Mouse (Mus musculus): Measurements from ENCODE around the gene Atp5k. TPM values are rescaled to one million over a fixed set of nuclear protein-coding genes. Genes with fewer than 3 reads are reported as not detected.

The Atp5k gene
- polyA plus RNA-seq, 1 experiment: 18.7 TPM

GRCm38 (mm10) chr5:108436101-108436500 is 1.9 kb upstream of the Atp5k start:
- DNase-seq (ENCODE audit: low read depth in 1 of 2, low spot score in 2 of 2): no peak
- Histone ChIP-seq H3K4me3 (ENCODE audit: extremely low read depth, insufficient read depth, insufficient read length) (no peak overlapping the region), H3K36me3 (ENCODE audit: control insufficient read depth, insufficient read depth, low read length) (no peaks in the 10 kb centered on the region; the same call in 1 of the 2 replicates), H3K4me1 (ENCODE audit: control insufficient read depth, insufficient read depth, insufficient read length) (peaks cover 7% of the 10 kb centered on the region; the same call in 1 of the 2 replicates), H3K27me3 (ENCODE audit: control insufficient read depth, insufficient read depth, low read length) (no peaks in the 10 kb centered on the region), H3K27ac (ENCODE audit: insufficient read depth, low read length) (no peak overlapping the region)
- 69% methylated on average over 2 of the region's 2 CpGs for WGBS
- TF ChIP-seq POLR2A (IDR thresholded peaks at IDR 0.05; ENCODE audit: low read depth, low read length): no peak
- no peak for TF ChIP-seq CTCF (IDR thresholded peaks at IDR 0.05; ENCODE audit: extremely low read depth, insufficient read depth, insufficient read length, insufficient replicate concordance)

GRCm38 (mm10) chr5:108431196-108431595 is 3.1 kb downstream of the Atp5k start:
- 91% methylated on average over 6 of the region's 6 CpGs for WGBS
- Histone ChIP-seq H3K36me3 (ENCODE audit: control insufficient read depth, insufficient read depth, low read length) (peaks cover 4% of the 10 kb centered on the region), H3K4me3 (ENCODE audit: extremely low read depth, insufficient read depth, insufficient read length) (no peak overlapping the region), H3K27ac (ENCODE audit: insufficient read depth, low read length) (no peak overlapping the region), H3K27me3 (ENCODE audit: control insufficient read depth, insufficient read depth, low read length) (no peaks in the 10 kb centered on the region), H3K4me1 (ENCODE audit: control insufficient read depth, insufficient read depth, insufficient read length) (peaks cover 7% of the 10 kb centered on the region; the same call in 1 of the 2 replicates)
- TF ChIP-seq CTCF (IDR thresholded peaks at IDR 0.05; ENCODE audit: extremely low read depth, insufficient read depth, insufficient read length, insufficient replicate concordance) (no peak), POLR2A (IDR thresholded peaks at IDR 0.05; ENCODE audit: low read depth, low read length) (no peak)
- no peak for DNase-seq (ENCODE audit: low read depth in 1 of 2, low spot score in 2 of 2)

GRCm38 (mm10) chr5:108427186-108427585 is 7.1 kb downstream of the Atp5k start:
- Histone ChIP-seq H3K27ac (ENCODE audit: insufficient read depth, low read length) (no peak overlapping the region), H3K4me3 (ENCODE audit: extremely low read depth, insufficient read depth, insufficient read length) (no peak overlapping the region), H3K27me3 (ENCODE audit: control insufficient read depth, insufficient read depth, low read length) (no peaks in the 10 kb centered on the region), H3K36me3 (ENCODE audit: control insufficient read depth, insufficient read depth, low read length) (peaks cover 4% of the 10 kb centered on the region; the same call in 1 of the 2 replicates), H3K4me1 (ENCODE audit: control insufficient read depth, insufficient read depth, insufficient read length) (no peaks in the 10 kb centered on the region)
- TF ChIP-seq POLR2A (IDR thresholded peaks at IDR 0.05; ENCODE audit: low read depth, low read length): no peak
- peak; percentile 46; the same call in 1 of the 2 replicates for TF ChIP-seq CTCF (IDR thresholded peaks at IDR 0.05; ENCODE audit: extremely low read depth, insufficient read depth, insufficient read length, insufficient replicate concordance)
- 68% methylated on average over 1 of the region's 1 CpGs for WGBS
- DNase-seq (ENCODE audit: low read depth in 1 of 2, low spot score in 2 of 2): peak; percentile 3 to 34

- no peak for DNase-seq (ENCODE audit: low read depth in 1 of 2, low spot score in 2 of 2)
- H3K36me3 ChIP-seq (ENCODE audit: control insufficient read depth, insufficient read depth, low read length): no peaks in the 10 kb centered on the region
- 91% methylated on average over 2 of the region's 2 CpGs for WGBS
- H3K27ac ChIP-seq (ENCODE audit: insufficient read depth, low read length): no peak overlapping the region
- no peak for TF ChIP-seq POLR2A (IDR thresholded peaks at IDR 0.05; ENCODE audit: low read depth, low read length)
- no peak for TF ChIP-seq CTCF (IDR thresholded peaks at IDR 0.05; ENCODE audit: extremely low read depth, insufficient read depth, insufficient read length, insufficient replicate concordance)
- H3K4me1 ChIP-seq (ENCODE audit: control insufficient read depth, insufficient read depth, insufficient read length): no peaks in the 10 kb centered on the region
- H3K27me3 ChIP-seq (ENCODE audit: control insufficient read depth, insufficient read depth, low read length): no peaks in the 10 kb centered on the region
- H3K4me3 ChIP-seq (ENCODE audit: extremely low read depth, insufficient read depth, insufficient read length): no peak overlapping the region
Observed at GRCm38 (mm10) chr5:108423427-108423826, 10.8 kb downstream of the Atp5k start.

GRCm38 (mm10) chr5:108422741-108423140 is 11.5 kb downstream of the Atp5k start:
- TF ChIP-seq CTCF (IDR thresholded peaks at IDR 0.05; ENCODE audit: extremely low read depth, insufficient read depth, insufficient read length, insufficient replicate concordance) (no peak), POLR2A (IDR thresholded peaks at IDR 0.05; ENCODE audit: low read depth, low read length) (no peak)
- WGBS: 79% methylated on average over 3 of the region's 3 CpGs

GRCm38 (mm10) chr5:108414711-108415110 is 19.5 kb downstream of the Atp5k start:
- Histone ChIP-seq H3K4me3 (ENCODE audit: extremely low read depth, insufficient read depth, insufficient read length) (no peak overlapping the region), H3K27me3 (ENCODE audit: control insufficient read depth, insufficient read depth, low read length) (no peaks in the 10 kb centered on the region), H3K36me3 (ENCODE audit: control insufficient read depth, insufficient read depth, low read length) (no peaks in the 10 kb centered on the region), H3K27ac (ENCODE audit: insufficient read depth, low read length) (no peak overlapping the region), H3K4me1 (ENCODE audit: control insufficient read depth, insufficient read depth, insufficient read length) (no peaks in the 10 kb centered on the region)
- WGBS: 58% methylated on average over 2 of the region's 2 CpGs
- TF ChIP-seq POLR2A (IDR thresholded peaks at IDR 0.05; ENCODE audit: low read depth, low read length) (no peak), CTCF (IDR thresholded peaks at IDR 0.05; ENCODE audit: extremely low read depth, insufficient read depth, insufficient read length, insufficient replicate concordance) (no peak)
- no peak for DNase-seq (ENCODE audit: low read depth in 1 of 2, low spot score in 2 of 2)

More at GRCm38 (mm10) chr5:108422741-108423140, 11.5 kb downstream of the Atp5k start:
- DNase-seq (ENCODE audit: low read depth in 1 of 2, low spot score in 2 of 2): no peak
- no peaks in the 10 kb centered on the region for H3K27me3 ChIP-seq (ENCODE audit: control insufficient read depth, insufficient read depth, low read length)
- H3K27ac ChIP-seq (ENCODE audit: insufficient read depth, low read length): no peak overlapping the region
- H3K4me3 ChIP-seq (ENCODE audit: extremely low read depth, insufficient read depth, insufficient read length): no peak overlapping the region
- no peaks in the 10 kb centered on the region for H3K4me1 ChIP-seq (ENCODE audit: control insufficient read depth, insufficient read depth, insufficient read length)
- no peaks in the 10 kb centered on the region for H3K36me3 ChIP-seq (ENCODE audit: control insufficient read depth, insufficient read depth, low read length)

GRCm38 (mm10) chr5:108406977-108407376 is 27.3 kb downstream of the Atp5k start:
- DNase-seq (ENCODE audit: low read depth in 1 of 2, low spot score in 2 of 2): no peak
- no peak overlapping the region for H3K4me3 ChIP-seq (ENCODE audit: extremely low read depth, insufficient read depth, insufficient read length)
- H3K27ac ChIP-seq (ENCODE audit: insufficient read depth, low read length): no peak overlapping the region
- H3K4me1 ChIP-seq (ENCODE audit: control insufficient read depth, insufficient read depth, insufficient read length): no peaks in the 10 kb centered on the region
- H3K27me3 ChIP-seq (ENCODE audit: control insufficient read depth, insufficient read depth, low read length): no peaks in the 10 kb centered on the region
- TF ChIP-seq POLR2A (IDR thresholded peaks at IDR 0.05; ENCODE audit: low read depth, low read length): no peak
- no peak for TF ChIP-seq CTCF (IDR thresholded peaks at IDR 0.05; ENCODE audit: extremely low read depth, insufficient read depth, insufficient read length, insufficient replicate concordance)
- no peaks in the 10 kb centered on the region for H3K36me3 ChIP-seq (ENCODE audit: control insufficient read depth, insufficient read depth, low read length)
- 89% methylated on average over 2 of the region's 2 CpGs for WGBS

All from spleen, adult 2 months (tissue).